Mouse (Mus musculus): ENCODE results near the gene Bscl2. TPM values are rescaled to one million over a fixed set of nuclear protein-coding genes. Genes with fewer than 3 reads are reported as not detected.
"Not testable (repeated sequence)": the region's sequence is repeated elsewhere in the genome, so short reads cannot be mapped to it uniquely, and the experiment has no call there.

Gene Bscl2
- polyA plus RNA-seq, 1 experiment from 2014 or later = 72.1 TPM

GRCm38 (mm10) chr19:8818801-8819595 lies 18.3 kb upstream of the Bscl2 start, which contains the start of gene Ttc9c:
Ttc9c (minus strand) TSS chr19:8819333.
- WGBS (ENCODE audit: missing documents) = 1% methylated on average over 32 of the region's 33 CpGs
- peaks cover 82% of the 10 kb centered on the region for H3K79me2 ChIP-seq (ENCODE audit: inconsistent target)
- H3K27ac ChIP-seq = peak within 1 kb of the TSS; percentile 96
- peak within 1 kb of the TSS; percentile 95 for H3K4me3 ChIP-seq (ENCODE audit: inconsistent target)
- H3K36me3 ChIP-seq (ENCODE audit: inconsistent target) = peaks cover 31% of the 10 kb centered on the region

DNA sequence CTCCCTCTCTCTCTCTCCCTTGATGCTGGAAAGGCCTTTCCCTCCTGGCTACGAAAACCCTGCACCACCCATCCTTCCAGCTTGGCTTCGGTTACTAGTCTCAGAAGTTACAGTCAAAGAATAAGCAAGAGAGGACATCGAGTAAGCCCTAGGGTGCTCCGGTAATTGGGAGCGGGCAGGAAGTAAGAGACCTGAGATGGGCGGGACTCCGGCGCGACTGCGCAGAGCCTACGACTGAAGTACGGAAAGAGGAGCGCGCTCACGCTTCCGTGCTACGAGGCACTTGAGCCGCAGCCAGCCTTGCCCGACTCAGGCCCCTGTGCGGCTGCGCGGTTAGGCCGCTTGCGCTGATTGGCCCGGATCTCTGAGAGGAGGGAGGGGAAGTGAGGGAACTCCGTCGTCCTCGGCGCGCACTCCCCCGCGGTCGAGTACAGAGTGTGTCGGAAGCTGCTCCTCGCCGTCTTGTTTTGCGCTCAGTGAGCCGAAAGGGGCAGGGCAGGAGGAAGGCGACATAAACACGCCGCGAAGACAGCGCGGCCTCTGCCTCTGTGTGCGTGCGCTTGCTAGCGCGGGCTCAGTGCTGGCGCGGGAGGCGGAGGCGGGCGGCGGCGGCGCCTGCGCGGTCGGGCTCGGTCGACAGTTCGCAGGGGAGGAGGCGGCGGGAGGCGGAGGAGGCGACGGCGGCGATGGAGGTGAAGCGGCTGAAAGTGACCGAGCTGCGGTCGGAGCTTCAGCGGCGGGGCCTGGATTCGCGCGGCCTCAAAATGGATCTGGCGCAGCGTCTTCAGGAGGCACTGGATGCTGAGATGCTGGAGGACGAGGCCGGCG lies 17.5 kb upstream of the Bscl2 start, which contains the start of gene Hnrnpul2:
Hnrnpul2 (plus strand) TSS at position 415 of the 828 bp plus-strand sequence.
- H3K36me3 ChIP-seq (ENCODE audit: inconsistent target) = peaks cover 35% of the 10 kb centered on the region
- H3K27ac ChIP-seq = peak within 1 kb of the TSS; percentile 96
- WGBS (ENCODE audit: missing documents) = 2% methylated on average over 70 of the region's 83 CpGs
- H3K4me3 ChIP-seq (ENCODE audit: inconsistent target) = peak within 1 kb of the TSS; percentile 95
- H3K79me2 ChIP-seq (ENCODE audit: inconsistent target) = peaks cover 82% of the 10 kb centered on the region

GRCm38 (mm10) chr19:8820424-8820956 lies 16.8 kb upstream of the Bscl2 start:
- WGBS (ENCODE audit: missing documents) = under 1% methylated on average over 48 of the region's 48 CpGs
- Histone ChIP-seq H3K27ac (peak overlapping the region; percentile 96), H3K36me3 (ENCODE audit: inconsistent target) (peaks cover 38% of the 10 kb centered on the region), H3K4me3 (ENCODE audit: inconsistent target) (peak overlapping the region; percentile 95), H3K79me2 (ENCODE audit: inconsistent target) (peaks cover 82% of the 10 kb centered on the region)

GRCm38 (mm10) chr19:8821146-8821545 lies 16.1 kb upstream of the Bscl2 start:
- 3% methylated on average over 7 of the region's 7 CpGs for WGBS (ENCODE audit: missing documents)
- H3K27ac ChIP-seq = peak overlapping the region; percentile 96
- H3K79me2 ChIP-seq (ENCODE audit: inconsistent target) = peaks cover 82% of the 10 kb centered on the region
- H3K4me3 ChIP-seq (ENCODE audit: inconsistent target) = peak overlapping the region; percentile 95
- peaks cover 39% of the 10 kb centered on the region for H3K36me3 ChIP-seq (ENCODE audit: inconsistent target)

DNA sequence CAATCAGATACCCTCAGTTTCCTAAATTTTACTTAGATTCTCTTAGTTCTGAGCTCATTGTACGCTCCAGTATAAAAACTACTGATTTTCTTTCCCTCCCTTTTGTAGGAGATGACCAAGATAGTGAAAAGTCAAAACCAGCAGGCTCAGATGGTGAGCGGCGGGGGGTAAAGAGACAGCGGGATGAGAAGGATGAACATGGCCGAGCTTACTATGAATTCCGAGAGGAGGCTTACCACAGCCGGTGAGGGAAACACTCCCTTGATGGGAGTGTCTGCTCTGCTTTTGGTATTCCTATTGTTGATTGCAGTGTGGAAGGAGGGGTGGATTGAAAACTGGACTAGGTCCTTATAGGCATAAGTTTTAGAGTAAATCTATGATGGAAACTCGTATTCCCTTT lies 14.6 kb upstream of the Bscl2 start:
- Histone ChIP-seq H3K27ac (no peak overlapping the region), H3K36me3 (ENCODE audit: inconsistent target) (peaks cover 50% of the 10 kb centered on the region), H3K79me2 (ENCODE audit: inconsistent target) (peaks cover 82% of the 10 kb centered on the region), H3K4me3 (ENCODE audit: inconsistent target) (no peak overlapping the region)
- 86% methylated on average over 8 of the region's 8 CpGs for WGBS (ENCODE audit: missing documents)

DNA sequence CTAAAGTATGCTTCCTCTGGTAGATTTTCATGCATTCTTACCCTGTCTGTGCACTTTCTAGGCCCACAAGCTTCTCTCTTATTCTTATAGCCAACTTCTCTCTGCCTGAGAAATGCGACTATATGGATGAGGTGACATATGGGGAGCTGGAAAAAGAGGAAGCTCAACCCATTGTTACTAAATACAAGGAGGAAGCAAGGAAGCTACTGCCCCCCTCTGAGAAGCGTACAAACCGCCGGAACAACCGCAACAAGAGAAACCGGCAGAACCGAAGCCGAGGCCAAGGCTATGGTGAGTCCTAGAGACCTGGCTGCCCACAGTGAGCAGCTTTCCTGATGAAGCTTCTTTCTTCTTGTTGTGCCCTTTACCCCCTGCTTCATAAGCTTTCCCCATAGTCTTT lies 7.6 kb upstream of the Bscl2 start, which contains the start of gene AC129217.1:
AC129217.1 (plus strand) TSS at position 114 of the 400 bp plus-strand sequence.
- no peak within 1 kb of the TSS for H3K4me3 ChIP-seq (ENCODE audit: inconsistent target)
- H3K79me2 ChIP-seq (ENCODE audit: inconsistent target) = peaks cover 59% of the 10 kb centered on the region
- peaks cover 65% of the 10 kb centered on the region for H3K36me3 ChIP-seq (ENCODE audit: inconsistent target)
- peak within 1 kb of the TSS; percentile 66 for H3K27ac ChIP-seq
- WGBS (ENCODE audit: missing documents) = 4% methylated on average over 8 of the region's 8 CpGs

DNA sequence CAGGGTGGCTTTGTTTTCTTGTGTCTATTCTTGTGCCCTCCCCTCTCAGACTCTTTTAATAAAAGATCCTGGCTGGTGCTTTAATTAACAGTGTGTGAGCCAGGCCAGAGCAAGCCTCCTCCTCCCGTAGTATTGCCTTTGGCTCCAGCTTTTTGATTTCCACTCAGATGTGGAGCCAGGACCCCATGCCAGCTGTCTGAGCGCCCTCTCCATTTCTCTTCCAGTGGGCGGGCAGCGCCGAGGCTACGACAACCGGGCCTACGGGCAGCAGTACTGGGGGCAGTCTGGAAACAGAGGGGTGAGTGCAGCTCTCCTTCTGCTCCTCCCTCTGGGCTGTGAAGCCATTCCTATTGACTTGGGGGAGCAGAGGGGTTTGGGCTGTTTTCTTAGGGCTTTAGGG lies 6.6 kb upstream of the Bscl2 start:
- Histone ChIP-seq H3K36me3 (ENCODE audit: inconsistent target) (peaks cover 58% of the 10 kb centered on the region), H3K4me3 (ENCODE audit: inconsistent target) (no peak overlapping the region), H3K79me2 (ENCODE audit: inconsistent target) (peaks cover 49% of the 10 kb centered on the region), H3K27ac (peak overlapping the region; percentile 66; the same call in 1 of the 2 replicates)
- WGBS (ENCODE audit: missing documents) = 98% methylated on average over 8 of the region's 8 CpGs

- Histone ChIP-seq H3K27ac (no peak overlapping the region), H3K4me3 (ENCODE audit: inconsistent target) (no peak overlapping the region), H3K79me2 (ENCODE audit: inconsistent target) (peaks cover 43% of the 10 kb centered on the region), H3K36me3 (ENCODE audit: inconsistent target) (peaks cover 52% of the 10 kb centered on the region)
- WGBS (ENCODE audit: missing documents) = 90% methylated on average over 5 of the region's 11 CpGs
Measured at GRCm38 (mm10) chr19:8831262-8831661, 6.0 kb upstream of the Bscl2 start.

GRCm38 (mm10) chr19:8832971-8833370 lies 4.3 kb upstream of the Bscl2 start:
- Histone ChIP-seq H3K27ac (0 out of 2 replicates have a peak overlapping the region, but pooled peaks have one; percentile 3), H3K36me3 (ENCODE audit: inconsistent target) (peaks cover 36% of the 10 kb centered on the region), H3K79me2 (ENCODE audit: inconsistent target) (peaks cover 26% of the 10 kb centered on the region), H3K4me3 (ENCODE audit: inconsistent target) (no peak overlapping the region)
- 90% methylated on average over 4 of the region's 4 CpGs for WGBS (ENCODE audit: missing documents)

DNA sequence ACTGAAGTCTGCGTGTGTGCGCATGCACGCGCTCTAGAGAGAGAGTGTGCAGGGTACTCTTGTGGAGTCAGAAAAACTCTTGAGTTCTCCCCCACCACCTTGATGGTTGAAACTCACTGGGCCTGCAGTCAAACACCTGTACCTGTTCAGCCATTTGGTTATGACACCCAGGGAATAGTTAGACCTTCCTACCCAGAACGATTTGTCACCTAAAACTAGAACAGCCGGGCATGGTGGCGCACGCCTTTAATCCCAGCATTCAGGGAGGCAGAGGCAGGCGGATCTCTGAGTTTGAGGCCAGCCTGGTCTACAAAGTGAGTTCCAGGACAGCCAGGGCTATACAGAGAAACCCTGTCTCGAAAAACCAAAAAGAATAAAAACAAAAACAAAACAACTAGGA lies 940 bp upstream of the Bscl2 start:
- peaks cover 22% of the 10 kb centered on the region; the same call in 1 of the 2 replicates for H3K79me2 ChIP-seq (ENCODE audit: inconsistent target)
- 96% methylated on average over 10 of the region's 10 CpGs for WGBS (ENCODE audit: missing documents)
- peaks cover 21% of the 10 kb centered on the region for H3K36me3 ChIP-seq (ENCODE audit: inconsistent target)
- H3K27ac ChIP-seq; H3K4me3 ChIP-seq (ENCODE audit: inconsistent target): not testable (repeated sequence)

DNA sequence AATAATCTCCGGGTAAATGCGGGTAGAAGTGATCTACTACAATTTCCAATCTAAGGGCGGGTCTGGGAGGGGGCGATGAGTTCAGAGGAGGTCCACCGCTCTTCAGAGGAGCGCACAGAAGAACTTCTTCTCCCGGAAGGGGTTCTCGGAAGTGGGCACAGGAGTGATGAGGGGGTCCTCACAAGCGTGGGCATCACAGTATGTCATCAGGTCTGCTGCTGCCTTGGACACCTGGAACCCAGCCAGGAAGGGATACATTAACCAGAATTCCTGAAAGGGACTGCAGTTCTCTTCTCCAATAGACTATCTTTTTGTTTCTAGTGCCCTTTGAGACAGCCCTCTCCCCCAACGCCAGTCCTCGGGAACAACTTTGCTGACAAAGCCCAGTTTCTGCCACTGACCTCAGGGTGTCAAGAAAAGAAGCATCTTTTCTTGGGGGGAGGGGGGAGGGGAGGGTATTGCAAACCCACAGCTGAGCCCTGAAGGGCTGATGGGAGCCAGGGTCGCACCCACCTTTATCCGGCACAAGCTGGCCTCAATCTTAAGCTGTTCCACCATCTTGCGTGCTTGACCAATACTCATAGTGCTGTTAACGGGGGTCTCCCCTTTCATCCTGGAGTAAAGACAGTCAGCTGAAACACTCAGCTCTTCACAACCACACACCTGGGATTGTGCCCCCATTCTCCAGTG lies 919 bp downstream of the Bscl2 start:
- WGBS (ENCODE audit: missing documents) = 33% methylated on average over 15 of the region's 15 CpGs
- peaks cover 17% of the 10 kb centered on the region; the same call in 1 of the 2 replicates for H3K79me2 ChIP-seq (ENCODE audit: inconsistent target)
- peaks cover 8% of the 10 kb centered on the region; the same call in 1 of the 2 replicates for H3K36me3 ChIP-seq (ENCODE audit: inconsistent target)
- H3K27ac ChIP-seq = peak overlapping the region; percentile 34; the same call in 1 of the 2 replicates
- peak overlapping the region; percentile 39 for H3K4me3 ChIP-seq (ENCODE audit: inconsistent target)

DNA sequence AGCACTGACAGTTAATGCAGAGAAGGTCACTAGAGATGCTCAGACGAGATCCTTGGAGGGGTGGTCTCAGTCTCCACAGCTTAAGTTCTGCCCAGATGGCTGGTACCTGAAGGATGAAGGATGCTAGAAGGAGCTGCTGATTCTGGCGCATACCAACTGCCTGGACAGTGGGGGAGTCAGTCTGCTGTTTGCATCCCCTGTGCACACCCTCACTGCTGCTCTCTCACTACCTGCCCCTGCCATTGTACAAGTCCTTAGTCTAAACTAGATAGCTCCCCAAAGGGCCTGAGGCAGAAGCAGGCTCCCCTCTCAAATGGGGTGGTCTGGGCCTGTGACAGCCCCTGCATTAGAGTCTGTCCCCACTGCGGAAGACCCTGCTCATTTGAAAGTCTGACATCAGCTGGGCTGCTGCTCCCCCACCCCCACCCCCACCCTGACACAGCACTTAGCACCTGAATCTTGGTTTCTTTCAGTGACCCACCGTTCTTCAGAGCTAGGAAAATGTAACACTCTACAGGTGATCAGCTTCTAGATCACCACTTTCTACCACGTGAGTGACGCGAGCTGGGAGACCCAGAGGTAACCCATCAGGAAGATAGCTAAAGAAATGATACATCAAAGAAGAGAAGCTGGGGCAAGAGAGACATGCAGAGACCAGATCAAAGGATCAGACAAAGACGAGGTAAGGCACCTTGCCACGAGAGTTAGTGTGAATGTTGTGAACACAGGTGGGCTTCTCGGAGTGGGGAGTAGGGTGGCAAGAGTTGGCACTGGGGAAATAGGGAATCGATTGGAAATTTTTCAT lies 2.0 kb downstream of the Bscl2 start, which contains the start of gene Gng3:
Gng3 (minus strand) TSS at position 92 of the 805 bp plus-strand sequence.
- Histone ChIP-seq H3K27ac (peak within 1 kb of the TSS; percentile 34; the same call in 1 of the 2 replicates), H3K4me3 (ENCODE audit: inconsistent target) (peak within 1 kb of the TSS; percentile 39), H3K79me2 (ENCODE audit: inconsistent target) (peaks cover 11% of the 10 kb centered on the region; the same call in 1 of the 2 replicates), H3K36me3 (ENCODE audit: inconsistent target) (peaks cover 7% of the 10 kb centered on the region; the same call in 1 of the 2 replicates)
- 96% methylated on average over 11 of the region's 11 CpGs for WGBS (ENCODE audit: missing documents)

All from macrophage (primary cell).